Mouse (Mus musculus) cerebellum, adult 11-12 months (tissue): ENCODE data around the gene Clptm1l.

Experiments used
- DNase-seq: peaks from one replicate; pipeline ENCODE4 v3.0.0; 2022

Gene Clptm1l

DNA sequence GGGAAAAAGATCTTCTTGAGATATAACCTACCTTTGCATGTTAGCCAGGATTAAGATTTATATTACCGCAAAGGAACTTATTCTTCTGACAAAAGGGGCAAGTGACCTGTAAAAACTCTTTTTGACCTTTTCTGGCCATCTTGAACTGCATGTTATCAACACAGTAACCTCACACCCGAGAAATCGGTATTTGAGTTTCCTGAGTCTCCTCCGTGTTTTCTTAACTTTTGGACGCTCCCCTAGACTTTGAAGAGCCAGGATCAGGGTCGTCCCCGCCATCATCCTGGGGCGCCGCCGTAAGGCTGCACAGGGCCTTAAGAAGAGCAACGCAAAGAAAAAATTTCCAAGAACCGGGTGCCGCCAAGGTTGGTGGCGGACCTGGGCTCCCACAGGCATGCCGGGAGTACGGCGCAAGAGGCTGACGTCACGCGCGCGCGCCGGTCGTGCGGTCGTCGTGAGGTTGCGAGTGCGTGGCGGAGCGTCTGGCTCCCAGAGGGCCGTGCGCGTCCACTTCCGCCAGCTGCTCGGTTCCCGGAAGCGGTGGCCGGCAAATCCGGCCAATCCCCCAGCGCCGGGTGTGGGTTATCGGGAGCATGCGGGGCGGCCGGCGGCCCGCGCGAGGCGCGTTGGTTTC, at the start of gene Clptm1l:
TSS of gene Clptm1l (plus strand) at position 485 of the 634 bp plus-strand sequence.
- peak; percentile 97 for DNase-seq

DNA sequence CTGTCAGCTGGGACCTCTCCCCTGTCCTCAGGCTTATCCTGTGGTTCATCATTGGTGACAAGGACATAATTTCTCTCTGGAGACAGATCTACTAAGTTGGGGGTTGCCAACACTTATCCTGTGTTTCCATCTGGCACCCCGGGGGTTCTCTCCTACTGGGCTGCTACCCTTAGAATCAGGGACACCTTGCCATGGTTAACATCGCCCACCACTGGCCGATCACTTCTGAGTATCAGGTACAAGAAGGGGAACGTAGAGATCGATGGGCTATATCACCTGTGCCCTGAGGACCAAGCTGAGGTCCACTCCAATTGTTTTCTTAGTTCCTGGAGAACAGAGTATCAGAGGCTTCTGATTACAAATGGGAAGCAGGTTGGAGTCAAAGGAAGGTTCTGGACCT, 39.6 kb upstream of the Clptm1l start:
- no peak for DNase-seq

DNA sequence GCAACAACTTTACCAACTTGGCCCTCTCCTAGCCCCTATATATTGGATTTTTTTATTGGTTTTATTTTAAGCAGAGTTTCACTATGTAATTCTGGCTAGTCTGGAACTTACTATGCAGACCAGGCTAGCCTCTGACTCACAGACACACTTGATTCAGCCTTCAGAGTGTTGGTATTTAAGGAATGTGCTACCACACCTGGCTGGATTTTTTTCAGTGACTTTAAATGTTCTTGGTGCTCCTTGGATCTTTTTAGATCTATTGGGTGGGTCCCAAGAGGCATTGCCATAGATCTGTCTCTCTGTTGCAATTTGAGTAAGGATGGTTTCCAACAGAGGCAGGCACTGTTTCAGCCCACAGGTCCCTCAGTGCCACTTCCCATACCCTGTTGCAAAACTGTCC, 28.8 kb upstream of the Clptm1l start:
- no peak for DNase-seq

DNA sequence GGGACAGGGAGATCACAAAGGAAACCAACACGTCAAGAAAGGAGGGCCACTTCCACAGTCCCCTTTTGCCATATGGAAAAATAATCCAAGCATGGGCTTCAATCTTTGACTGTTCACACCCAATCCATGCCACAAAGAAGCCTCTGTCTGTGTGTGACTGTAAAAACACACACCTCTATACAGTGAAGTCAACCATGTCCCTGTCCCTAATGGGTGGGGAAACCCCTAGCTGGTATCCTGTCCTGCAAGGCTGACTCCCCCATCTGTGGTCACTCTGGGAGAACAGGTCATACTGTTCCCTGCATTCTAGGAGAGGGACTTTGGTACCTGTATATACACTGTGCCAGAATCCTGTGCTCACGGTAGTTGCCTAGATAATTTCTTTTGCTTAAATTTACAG, 26.5 kb upstream of the Clptm1l start:
- DNase-seq, result no peak

- DNase-seq, result no peak
Observed at GRCm38 (mm10) chr13:73591488-73591887, 12.3 kb upstream of the Clptm1l start.

- DNase-seq, result no peak
Observed at GRCm38 (mm10) chr13:73592546-73592945, 11.3 kb upstream of the Clptm1l start.

GRCm38 (mm10) chr13:73596276-73596675, 7.5 kb upstream of the Clptm1l start:
- no peak for DNase-seq

GRCm38 (mm10) chr13:73600217-73600616, 3.6 kb upstream of the Clptm1l start:
- no peak for DNase-seq

GRCm38 (mm10) chr13:73603046-73603445, 760 bp upstream of the Clptm1l start:
- peak; percentile 33 for DNase-seq

DNA sequence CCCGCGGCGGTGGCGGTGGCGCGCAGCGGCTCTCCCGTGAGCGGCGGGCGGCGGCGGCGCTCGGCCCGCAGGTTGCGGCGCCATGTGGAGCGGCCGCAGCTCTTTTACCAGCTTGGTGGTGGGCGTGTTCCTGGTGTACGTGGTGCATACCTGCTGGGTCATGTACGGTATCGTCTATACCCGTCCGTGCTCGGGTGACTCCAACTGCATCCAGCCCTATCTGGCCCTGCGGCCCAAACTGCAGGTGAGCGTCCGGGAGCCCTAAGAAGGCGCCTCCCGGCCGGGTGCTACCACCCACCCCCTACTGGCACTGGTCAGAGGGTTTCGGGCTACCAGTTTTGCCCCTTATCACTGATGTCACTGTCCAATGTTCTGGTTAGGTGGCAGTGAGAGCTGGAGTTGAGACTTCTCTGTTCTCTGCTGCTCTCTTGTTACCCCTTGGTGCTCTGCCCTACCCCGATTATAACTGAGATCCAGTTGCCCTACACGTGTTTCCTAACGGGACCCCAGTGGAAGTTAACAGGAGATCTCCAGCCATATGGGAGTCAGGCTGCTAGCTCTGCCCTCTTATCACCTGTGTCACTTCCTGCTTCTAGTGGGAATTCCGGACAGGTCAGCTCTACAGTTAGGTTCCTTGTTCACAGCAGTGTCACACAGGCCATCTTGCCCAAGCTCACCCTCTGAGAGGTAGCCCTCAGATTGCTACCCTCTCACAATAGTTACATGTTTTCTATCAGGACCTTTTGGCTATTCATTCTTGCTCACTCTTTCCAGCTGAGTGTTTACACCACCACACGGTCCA, 551 bp downstream of the Clptm1l start:
- no peak for DNase-seq

DNA sequence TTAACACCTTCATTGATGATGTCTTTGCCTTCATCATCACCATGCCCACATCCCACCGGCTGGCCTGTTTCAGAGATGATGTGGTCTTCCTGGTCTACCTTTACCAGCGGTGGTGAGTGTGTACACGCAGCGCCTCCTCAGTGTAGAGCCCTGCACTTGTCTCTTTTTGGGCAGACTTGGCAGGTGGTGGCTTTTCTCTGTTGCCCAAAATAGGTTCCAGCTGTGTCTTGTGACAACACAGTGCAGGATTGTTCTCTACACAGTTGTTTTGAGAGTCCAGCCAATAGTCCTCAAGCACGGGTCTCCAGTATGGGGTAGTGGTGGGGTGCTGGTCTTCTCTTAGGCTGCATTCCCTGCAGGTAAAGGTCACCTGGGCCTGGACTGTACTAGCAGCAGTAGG, 14.6 kb downstream of the Clptm1l start:
- DNase-seq, result no peak

DNA sequence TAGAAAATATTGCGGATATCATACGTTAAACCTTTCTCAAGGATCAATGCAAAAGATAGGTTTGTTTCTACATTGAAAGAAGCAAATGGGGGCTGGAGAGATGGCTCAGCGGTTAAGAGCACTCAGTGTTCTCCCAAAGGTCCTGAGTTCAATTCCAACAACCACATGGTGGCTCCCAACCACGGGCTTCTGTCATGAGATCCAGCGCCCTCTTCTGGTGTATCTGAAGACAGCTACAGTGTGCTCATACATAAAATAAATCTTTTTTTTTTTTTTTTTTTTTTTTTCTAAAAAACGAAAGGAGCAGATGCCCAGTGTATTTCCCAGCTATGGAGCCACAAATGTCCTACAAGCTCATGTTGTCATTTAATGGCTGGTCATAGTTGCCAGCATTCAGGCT, 16.8 kb downstream of the Clptm1l start:
- no peak for DNase-seq

GRCm38 (mm10) chr13:73626410-73626744, 22.6 kb downstream of the Clptm1l start:
- no peak for DNase-seq

GRCm38 (mm10) chr13:73626745-73627549, 23.1 kb downstream of the Clptm1l start, which contains the start of gene Tert:
Gene Tert (plus strand): TSS chr13:73626911.
- peak; percentile 38 for DNase-seq

DNA sequence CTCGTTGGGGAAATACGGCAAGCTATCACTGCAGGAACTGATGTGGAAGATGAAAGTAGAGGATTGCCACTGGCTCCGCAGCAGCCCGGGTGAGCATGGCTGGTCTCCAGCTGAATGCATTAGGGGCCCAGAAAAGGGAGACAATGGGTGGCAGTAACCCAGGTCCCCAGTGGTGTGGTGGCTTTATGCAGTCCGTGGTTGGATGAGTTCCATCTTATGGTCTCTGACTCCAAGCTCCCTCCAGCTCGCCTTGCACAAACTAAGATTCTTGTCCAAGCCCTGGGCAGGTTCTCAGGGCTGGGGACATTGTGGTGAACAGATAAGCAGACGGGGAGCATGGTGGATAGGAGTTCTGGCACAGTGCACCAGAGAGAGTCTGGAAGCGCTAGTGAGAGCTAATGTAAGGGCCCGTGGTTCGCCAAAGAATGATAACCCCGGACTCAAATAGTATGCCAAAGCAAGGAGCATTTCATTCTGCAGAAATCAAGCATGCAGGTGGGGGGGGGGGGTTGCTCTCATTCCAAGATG, 24.8 kb downstream of the Clptm1l start:
- no peak for DNase-seq

GRCm38 (mm10) chr13:73631837-73632236, 28.0 kb downstream of the Clptm1l start:
- DNase-seq, result no peak

GRCm38 (mm10) chr13:73637826-73638225, 34.0 kb downstream of the Clptm1l start:
- no peak for DNase-seq

DNA sequence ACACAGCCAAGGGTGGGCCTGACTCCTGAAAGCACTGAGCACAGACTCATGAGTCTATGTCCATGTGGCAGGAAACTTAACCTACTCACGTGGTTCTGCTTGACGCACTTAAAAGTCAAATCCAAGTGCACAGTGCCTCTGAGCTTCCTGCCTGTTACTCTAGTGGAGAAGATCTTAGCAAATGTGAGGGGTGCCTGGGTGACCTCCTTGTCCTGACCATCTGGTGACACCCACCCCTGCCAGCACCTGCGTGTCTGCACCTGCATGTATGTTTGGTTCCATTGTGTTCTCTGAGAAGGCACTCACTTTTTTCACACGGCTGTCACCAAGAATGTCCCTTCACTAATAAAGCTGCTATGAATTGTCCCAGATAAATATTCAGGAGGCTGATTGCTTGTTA, 37.5 kb downstream of the Clptm1l start:
- DNase-seq, result no peak

DNA sequence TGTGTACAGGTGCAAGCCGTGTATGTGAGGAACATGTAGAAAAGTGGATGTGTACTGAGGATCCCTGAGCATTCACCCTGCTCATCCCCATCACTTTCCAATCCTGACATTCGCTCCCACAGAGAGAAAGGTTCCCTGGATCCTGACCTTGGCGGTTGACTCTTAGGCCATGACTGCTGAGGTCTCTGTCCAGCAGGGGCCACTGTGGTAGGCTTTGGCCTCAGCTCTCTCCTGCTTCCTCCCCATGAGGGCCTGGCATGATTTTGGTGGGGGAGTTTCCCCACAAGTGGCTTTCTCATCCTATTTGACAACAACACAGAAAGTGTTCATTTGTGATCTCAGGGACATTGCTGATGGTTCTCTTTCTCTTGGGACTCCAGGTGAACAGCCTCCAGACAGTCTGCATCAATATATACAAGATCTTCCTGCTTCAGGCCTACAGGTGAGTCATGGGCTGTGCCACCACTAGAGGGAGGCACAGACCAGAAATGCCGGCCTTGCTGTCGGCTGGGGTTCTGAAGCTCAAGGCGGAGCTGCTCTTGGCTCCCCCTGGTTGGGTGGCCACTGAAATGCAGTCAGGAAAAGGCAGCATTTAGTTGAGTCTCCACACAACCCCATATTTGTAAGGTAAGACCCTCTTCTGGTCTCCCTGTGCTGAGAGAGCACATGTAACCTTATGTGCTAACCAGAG, 42.7 kb downstream of the Clptm1l start:
- peak; percentile 15 for DNase-seq

- no peak for DNase-seq
Observed at GRCm38 (mm10) chr13:73653266-73653665, 49.5 kb downstream of the Clptm1l start.

- DNase-seq, result no peak
Observed at GRCm38 (mm10) chr13:73654976-73655375, 51.2 kb downstream of the Clptm1l start.

DNA sequence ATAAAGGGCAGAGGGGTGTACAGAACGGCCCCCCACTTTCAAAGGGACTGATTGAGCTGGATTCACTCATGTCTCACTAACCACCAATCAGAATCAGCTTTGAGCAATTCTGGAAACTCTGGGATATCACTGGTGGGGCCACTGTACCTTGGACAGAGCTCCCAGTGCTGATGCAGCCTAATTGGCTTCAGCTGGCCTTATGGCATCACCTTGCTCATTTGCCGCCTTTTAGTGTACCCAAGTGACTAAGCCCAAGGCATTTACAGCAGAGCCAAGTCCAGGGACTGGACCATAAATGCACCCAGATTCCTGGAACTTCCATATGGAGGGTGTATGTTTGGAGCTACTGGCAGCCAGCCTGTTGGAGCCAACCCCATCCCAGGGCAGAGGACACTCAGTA, 55.1 kb downstream of the Clptm1l start:
- no peak for DNase-seq

DNA sequence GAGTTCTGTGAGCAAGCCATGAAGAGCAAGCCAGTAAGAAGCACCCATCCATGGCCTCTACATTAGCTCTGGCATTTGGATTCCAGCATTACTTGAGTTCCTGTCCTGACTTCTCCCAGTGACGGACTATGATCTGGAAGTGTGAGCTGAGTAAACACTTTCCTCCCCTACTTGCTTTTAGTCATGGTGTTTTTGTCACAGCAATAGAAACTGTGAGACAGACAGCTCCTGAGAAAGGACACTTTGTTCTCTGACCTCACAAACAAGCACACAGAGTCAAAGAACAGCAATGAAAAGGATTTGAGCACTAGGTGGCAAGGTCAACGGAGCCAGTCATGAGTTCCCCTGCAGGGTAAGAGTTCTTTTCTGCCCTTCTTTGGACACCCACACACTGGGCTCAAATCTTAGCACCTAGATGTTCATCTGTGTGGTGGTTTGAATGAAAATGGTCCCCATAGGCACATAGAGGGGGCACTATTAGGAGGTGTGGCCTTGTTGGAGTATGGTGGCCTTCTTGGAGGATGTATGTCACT, 56.4 kb downstream of the Clptm1l start:
- no peak for DNase-seq
